Mouse (Mus musculus): ENCODE data around the gene Lime1.

Gene Lime1

DNA sequence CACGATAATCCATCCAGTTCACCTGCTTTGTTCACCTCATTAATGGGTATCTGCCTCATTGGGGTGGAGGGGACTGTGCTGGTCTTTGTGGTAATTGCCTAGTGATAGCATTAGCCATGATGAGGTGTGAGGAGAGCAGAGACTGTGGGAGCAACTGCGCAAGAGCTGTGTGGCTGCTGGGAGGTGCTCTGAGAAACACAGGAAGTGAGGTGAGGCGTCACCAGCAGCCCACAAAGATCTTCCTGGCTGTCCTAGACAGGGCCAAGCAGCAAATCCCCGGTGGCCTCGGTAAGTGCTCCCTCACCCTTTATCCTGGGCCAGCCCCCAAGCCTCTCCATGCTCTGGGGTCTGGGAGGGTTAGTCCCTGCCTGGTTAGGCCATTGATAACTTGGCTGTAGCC lies 1.2 kb downstream of the Lime1 start:
- H3K27me3 ChIP-seq (ENCODE audit: control insufficient read depth, insufficient read depth, low read length, poor library complexity, severe bottlenecking): no peaks in the 10 kb centered on the region
- DNase-seq (ENCODE audit: low read depth, low spot score): peak; percentile 18

DNA sequence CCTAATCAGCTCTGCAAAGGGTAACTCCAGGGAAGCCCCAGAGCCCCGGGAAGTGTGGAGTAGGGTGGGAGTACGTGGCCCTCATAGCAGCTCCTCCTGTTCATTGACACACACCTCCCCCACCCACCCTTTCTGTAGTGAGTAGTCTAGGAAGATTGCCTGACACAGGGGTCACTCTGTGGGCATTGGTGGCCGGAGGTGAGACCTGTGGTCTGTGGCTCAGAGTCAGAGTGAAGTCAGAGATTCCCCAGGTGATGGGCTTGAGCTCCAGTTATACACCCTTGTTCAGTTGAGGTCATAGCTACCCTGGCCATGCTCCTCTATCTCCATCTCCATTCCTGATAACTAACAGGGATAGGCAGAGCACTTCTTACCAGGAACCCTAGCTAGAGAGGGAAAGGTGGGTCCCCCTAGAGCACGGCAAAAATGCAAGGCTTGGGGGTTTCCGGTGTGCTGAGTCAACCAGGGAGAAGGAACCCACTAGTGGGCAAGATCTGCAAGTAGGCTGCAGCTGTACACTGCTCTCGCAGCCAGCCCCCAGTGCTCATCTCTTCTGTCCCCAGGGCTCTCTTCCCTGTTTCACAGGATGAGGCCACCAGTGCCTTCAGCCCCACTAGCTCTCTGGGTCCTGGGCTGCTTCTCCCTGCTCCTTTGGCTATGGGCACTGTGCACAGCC lies 1.9 kb downstream of the Lime1 start:
- peaks cover 7% of the 10 kb centered on the region for H3K36me3 ChIP-seq (ENCODE audit: control insufficient read depth, insufficient read depth, low read length, poor library complexity, severe bottlenecking)
- no peaks in the 10 kb centered on the region for H3K27me3 ChIP-seq (ENCODE audit: control insufficient read depth, insufficient read depth, low read length, poor library complexity, severe bottlenecking)
- no peak for DNase-seq (ENCODE audit: low read depth, low spot score)

More for the DNA sequence above, 1.2 kb downstream of the Lime1 start:
- peaks cover 7% of the 10 kb centered on the region for H3K36me3 ChIP-seq (ENCODE audit: control insufficient read depth, insufficient read depth, low read length, poor library complexity, severe bottlenecking)

DNA sequence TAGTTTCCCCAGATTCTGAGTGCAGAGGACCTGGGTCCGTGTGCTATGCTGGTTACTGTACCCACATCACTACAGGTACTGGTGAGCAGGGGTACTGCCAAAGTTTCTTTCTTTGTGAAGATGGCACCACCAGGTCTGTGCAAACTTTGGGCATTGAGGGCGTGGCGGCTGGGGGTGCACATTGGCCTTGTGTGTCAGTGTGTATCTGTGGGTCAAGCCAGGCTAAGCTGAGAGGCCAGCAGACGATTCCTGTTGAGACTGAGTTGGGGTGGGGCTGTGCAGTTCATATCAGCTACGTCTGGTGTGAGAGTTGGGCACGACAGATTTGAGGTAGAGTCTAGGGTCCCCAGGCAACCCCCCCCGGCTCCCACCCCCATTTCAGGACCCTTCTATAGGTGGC lies 4.6 kb downstream of the Lime1 start:
- no peaks in the 10 kb centered on the region for H3K27me3 ChIP-seq (ENCODE audit: control insufficient read depth, insufficient read depth, low read length, poor library complexity, severe bottlenecking)
- DNase-seq (ENCODE audit: low read depth, low spot score): no peak
- peaks cover 4% of the 10 kb centered on the region; the same call in 1 of the 2 replicates for H3K36me3 ChIP-seq (ENCODE audit: control insufficient read depth, insufficient read depth, low read length, poor library complexity, severe bottlenecking)

DNA sequence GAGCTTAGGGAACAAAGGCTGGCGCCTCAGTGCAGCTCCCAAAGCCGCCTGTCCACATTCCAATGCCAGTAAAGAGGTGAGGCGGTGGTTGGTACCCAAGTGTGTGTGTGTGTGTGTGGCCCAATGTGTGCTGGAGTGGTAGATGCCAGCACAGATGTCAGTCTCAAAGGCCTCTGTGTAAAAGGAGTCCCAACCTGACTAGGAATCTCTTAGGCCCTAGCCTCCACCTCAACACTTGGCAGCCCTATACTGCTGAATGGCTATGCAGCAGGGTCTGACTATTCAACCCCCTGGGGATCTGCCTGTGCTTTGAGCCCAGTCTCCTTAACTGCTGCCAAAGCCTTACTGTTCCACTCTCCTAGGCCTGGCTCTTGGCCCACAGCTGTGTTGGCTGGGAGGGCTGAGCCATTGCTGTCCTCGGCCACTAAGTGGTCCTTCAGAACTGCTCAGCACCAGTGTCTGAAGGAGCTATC lies 5.1 kb downstream of the Lime1 start:
- DNase-seq (ENCODE audit: low read depth, low spot score): no peak

DNA sequence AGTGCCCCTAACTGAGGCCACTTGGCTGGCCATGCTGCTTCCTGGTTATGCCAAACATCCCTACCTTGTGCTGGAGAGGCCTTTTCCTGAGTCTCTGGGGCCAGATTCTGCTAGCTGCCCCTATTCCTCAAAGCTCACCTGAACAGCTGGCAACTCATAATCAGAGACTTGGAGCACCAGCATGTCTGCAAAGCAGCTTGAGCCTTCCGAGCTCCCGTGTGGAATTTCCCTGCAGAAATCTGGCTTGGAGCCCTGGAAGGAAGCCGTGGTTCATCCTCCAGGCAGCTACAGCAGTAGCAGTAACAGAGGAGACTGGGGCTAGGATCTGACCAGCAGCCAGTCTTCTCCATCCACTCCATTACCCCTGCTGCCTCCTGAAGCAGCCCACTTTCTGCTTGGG lies 6.0 kb downstream of the Lime1 start:
- DNase-seq (ENCODE audit: low read depth, low spot score): no peak
- Histone ChIP-seq H3K27me3 (ENCODE audit: control insufficient read depth, insufficient read depth, low read length, poor library complexity, severe bottlenecking) (no peaks in the 10 kb centered on the region), H3K36me3 (ENCODE audit: control insufficient read depth, insufficient read depth, low read length, poor library complexity, severe bottlenecking) (no peaks in the 10 kb centered on the region)

More for the DNA sequence above, 5.1 kb downstream of the Lime1 start:
- Histone ChIP-seq H3K36me3 (ENCODE audit: control insufficient read depth, insufficient read depth, low read length, poor library complexity, severe bottlenecking) (peaks cover 3% of the 10 kb centered on the region; the same call in 1 of the 2 replicates), H3K27me3 (ENCODE audit: control insufficient read depth, insufficient read depth, low read length, poor library complexity, severe bottlenecking) (no peaks in the 10 kb centered on the region)

DNA sequence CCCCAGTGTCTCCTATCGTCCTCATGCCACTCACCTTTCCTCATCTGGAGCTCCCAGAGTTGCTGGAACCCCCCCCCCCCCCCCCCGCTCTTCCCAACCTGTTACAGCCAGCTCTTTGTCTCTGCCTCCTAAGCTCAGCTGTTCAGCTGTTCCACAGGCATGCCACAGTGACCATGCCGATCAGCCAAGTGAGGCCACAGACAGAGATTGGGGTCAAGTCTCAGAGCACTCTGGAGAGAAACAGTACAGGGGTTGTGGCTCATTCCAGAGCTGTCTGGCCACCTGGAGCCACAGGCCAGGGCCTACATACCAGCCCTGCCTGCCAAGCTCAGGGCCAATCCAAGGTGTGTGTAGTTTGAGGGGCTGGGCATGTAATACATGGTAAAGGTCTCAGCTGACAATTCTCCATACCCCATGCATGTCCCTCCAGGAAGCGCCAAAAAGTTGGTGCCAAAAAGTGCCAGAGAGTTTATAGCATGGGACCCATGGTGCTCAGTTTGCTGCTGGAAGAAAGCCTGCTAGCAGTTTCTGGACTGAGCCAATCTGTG lies 6.9 kb downstream of the Lime1 start:
- DNase-seq (ENCODE audit: low read depth, low spot score): no peak
- no peaks in the 10 kb centered on the region for H3K27me3 ChIP-seq (ENCODE audit: control insufficient read depth, insufficient read depth, low read length, poor library complexity, severe bottlenecking)

DNA sequence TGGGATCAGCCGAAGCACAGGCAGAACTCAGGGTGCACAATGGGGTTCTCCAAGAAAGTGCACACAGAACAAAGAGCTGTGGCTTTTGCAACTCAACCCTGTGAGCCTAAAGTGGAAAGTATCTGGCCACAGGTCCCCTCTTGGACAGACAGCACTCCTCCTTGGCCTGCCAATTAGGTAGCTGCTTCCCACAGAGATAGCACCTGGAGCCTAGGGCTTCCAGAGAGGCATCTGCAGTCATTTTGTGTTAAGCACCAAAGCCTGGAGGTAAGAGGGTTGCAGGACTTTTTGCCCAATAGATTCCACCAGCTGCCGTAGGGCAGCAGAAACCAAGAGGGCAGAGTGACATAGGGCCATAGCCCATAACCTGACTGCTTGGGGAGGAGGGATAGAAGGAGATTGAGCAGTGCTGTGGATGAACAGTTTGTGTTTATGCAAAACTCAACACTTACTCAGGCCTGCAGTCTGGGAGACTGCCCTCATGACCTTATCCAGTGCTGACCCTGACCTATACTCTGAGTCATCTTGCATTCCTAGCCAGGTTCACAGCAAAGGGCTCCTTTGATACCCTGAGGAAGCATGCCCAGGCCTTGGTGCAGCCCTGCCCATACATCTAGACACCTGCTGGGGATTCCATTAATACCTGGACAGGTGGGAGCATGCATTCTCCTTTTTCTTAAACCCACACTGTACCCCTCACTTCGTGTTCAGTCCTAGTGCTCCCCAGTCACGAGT lies 10.4 kb downstream of the Lime1 start:
- H3K36me3 ChIP-seq (ENCODE audit: control insufficient read depth, insufficient read depth, low read length, poor library complexity, severe bottlenecking): no peaks in the 10 kb centered on the region
- DNase-seq (ENCODE audit: low read depth, low spot score): no peak
- no peaks in the 10 kb centered on the region for H3K27me3 ChIP-seq (ENCODE audit: control insufficient read depth, insufficient read depth, low read length, poor library complexity, severe bottlenecking)

More for the DNA sequence above, 6.9 kb downstream of the Lime1 start:
- no peaks in the 10 kb centered on the region for H3K36me3 ChIP-seq (ENCODE audit: control insufficient read depth, insufficient read depth, low read length, poor library complexity, severe bottlenecking)

DNA sequence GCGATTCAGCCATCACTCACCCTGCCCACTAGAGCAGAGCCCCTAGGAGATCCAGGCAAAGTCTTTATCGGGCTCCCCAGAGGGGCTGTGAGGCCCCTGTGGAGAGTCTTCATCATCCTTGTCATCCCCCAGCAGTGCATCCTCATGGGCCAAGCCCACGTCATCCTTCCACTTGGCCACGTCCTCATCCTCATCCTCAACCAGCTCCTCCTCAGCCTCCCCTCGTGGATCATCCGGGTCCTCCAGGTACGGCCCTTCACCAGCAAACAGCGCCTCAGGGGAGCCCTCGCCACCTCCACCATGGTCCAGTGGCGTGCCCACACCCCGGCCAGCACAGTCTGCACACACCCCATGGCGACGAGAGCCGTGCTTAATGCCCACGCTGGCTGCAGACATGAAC lies 11.1 kb downstream of the Lime1 start:
- no peaks in the 10 kb centered on the region for H3K36me3 ChIP-seq (ENCODE audit: control insufficient read depth, insufficient read depth, low read length, poor library complexity, severe bottlenecking)
- DNase-seq (ENCODE audit: low read depth, low spot score): no peak

DNA sequence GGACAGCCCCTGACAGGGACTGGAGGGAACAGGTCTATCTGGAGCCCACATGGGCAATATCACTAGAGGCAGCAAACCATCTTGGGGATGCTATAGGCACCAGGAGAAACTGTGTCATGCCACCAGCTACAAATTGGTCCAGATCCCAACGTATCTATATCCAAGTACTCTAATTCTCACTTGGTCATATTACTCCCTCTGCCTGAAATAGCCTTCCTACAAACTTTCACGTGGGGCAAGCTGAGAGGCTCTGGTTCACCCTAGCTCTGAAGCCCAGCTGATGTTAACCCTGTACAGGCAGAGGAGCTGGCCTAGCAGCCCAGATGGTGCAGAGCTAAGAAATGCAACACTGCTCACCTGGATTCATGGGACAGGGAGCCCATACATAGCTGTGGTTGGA lies 11.7 kb downstream of the Lime1 start:
- DNase-seq (ENCODE audit: low read depth, low spot score): no peak
- no peaks in the 10 kb centered on the region for H3K27me3 ChIP-seq (ENCODE audit: control insufficient read depth, insufficient read depth, low read length, poor library complexity, severe bottlenecking)
- no peaks in the 10 kb centered on the region for H3K36me3 ChIP-seq (ENCODE audit: control insufficient read depth, insufficient read depth, low read length, poor library complexity, severe bottlenecking)

More for the DNA sequence above, 11.1 kb downstream of the Lime1 start:
- no peaks in the 10 kb centered on the region for H3K27me3 ChIP-seq (ENCODE audit: control insufficient read depth, insufficient read depth, low read length, poor library complexity, severe bottlenecking)

DNA sequence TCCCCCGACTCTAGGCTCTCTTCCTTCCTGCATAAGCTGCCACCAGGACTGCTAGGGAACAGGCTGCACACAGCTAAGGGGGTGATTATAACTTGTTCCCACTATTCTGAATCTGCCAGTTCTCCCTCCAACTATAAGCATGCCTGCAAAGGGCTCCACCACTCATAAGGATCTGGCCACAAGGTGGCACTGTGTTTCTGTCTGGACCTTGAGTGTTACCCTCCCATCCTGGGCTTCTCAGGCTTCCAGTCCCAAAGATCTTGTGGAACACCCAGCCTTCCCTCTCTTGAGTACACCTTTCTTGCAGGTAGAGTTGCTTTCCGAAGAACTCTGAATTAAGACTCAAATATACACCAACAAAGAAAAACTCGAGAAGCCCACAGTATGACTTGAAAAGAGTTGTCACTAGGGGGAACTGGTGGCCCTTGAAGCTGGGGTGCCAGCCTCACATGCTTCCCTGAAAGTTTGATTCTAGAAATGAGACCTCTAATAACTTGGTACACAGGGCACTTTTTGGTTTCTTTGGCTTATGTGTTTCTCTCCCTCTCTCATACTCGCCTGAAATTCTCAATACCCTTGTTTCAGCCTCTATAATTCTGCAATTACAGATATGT lies 12.8 kb downstream of the Lime1 start:
- peak; percentile 88 for DNase-seq (ENCODE audit: low read depth, low spot score)
- H3K27me3 ChIP-seq (ENCODE audit: control insufficient read depth, insufficient read depth, low read length, poor library complexity, severe bottlenecking): no peaks in the 10 kb centered on the region
- H3K36me3 ChIP-seq (ENCODE audit: control insufficient read depth, insufficient read depth, low read length, poor library complexity, severe bottlenecking): no peaks in the 10 kb centered on the region

DNA sequence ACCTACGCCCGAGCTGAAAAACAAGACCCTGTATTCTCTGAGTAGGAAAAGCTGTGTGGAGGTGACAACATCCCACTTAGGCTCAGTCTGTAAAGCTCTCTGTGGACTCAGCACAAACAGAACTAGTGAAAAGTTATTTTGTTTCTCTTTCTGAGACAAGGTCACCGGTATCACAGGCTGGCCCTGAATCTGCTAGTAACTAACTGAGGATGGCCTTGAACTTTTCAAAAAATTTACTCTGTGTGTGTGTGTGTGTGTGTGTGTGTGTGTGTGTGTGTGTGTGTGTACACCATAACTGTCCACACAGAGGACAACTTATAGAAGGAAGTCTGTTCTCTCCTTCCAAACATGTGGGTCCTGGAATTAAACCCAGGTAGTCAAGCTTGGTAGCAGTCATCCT lies 14.2 kb downstream of the Lime1 start:
- Histone ChIP-seq H3K36me3 (ENCODE audit: control insufficient read depth, insufficient read depth, low read length, poor library complexity, severe bottlenecking) (no peaks in the 10 kb centered on the region), H3K27me3 (ENCODE audit: control insufficient read depth, insufficient read depth, low read length, poor library complexity, severe bottlenecking) (no peaks in the 10 kb centered on the region)
- DNase-seq (ENCODE audit: low read depth, low spot score): no peak

DNA sequence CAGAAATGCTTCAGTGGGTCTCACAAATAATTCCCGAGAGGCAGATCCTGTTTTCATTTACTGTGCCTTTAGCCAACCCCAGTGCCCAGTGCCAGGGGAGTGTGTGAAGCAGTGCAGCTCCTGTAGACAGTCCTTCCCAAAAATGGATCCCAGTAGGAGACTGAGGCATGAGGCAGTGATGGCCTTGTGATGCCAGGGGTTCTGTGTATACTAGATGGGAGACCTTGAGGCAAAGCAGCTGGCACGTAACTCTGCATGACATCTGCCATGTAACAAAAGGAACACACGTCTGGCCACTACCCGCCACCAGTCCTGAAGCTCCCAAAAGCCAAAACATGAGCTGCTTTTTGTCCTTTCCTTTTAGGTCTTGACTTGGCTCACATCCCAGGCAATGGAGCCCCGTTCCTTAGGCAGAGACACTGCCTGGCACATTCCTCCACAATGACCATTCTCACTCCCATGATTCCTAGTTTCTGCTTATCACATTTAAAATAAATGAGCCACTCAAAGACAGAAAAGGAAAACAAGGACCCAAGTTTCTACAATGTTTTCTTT lies 17.4 kb downstream of the Lime1 start:
- DNase-seq (ENCODE audit: low read depth, low spot score): no peak
- no peaks in the 10 kb centered on the region for H3K36me3 ChIP-seq (ENCODE audit: control insufficient read depth, insufficient read depth, low read length, poor library complexity, severe bottlenecking)
- H3K27me3 ChIP-seq (ENCODE audit: control insufficient read depth, insufficient read depth, low read length, poor library complexity, severe bottlenecking): no peaks in the 10 kb centered on the region

DNA sequence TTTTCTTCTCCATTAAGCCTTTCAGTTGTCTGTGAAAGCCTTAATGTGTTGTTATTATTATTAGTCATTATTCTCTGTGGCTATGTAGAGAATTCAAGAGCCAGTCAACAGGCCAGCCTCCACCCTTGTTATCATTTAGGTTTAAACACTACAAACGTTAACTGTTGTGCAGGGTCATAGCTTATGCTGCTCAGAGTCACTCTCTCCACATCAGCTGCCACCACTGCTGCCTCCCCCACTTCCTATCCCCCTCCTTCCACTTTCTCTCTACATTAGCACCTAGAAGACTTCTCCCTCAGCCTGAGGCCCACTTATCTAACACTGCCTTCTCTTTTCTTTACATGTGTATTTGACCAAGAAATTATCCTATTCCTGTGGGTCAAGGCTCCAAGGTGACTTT lies 21.6 kb downstream of the Lime1 start:
- DNase-seq (ENCODE audit: low read depth, low spot score): no peak
- H3K27me3 ChIP-seq (ENCODE audit: control insufficient read depth, insufficient read depth, low read length, poor library complexity, severe bottlenecking): no peaks in the 10 kb centered on the region
- no peaks in the 10 kb centered on the region for H3K36me3 ChIP-seq (ENCODE audit: control insufficient read depth, insufficient read depth, low read length, poor library complexity, severe bottlenecking)

DNA sequence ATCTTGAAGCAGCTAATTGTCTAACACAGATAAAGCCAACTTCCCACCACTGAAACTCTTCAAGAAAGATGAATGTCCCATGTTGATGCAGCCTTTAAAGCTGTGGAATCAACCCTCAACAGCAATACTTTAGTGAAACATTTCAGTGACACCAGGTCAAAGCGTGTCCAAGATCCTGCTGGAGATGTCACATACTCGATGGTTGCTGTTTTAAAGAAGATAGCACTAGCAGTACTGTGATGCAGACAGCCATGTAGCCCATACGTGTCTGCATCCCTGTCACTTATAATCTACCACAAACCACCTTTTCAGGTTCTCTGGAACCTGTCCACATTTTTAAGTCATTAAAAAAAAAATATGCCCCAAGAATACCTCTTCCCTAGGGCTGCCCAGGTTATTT lies 23.8 kb downstream of the Lime1 start:
- DNase-seq (ENCODE audit: low read depth, low spot score): no peak
- Histone ChIP-seq H3K36me3 (ENCODE audit: control insufficient read depth, insufficient read depth, low read length, poor library complexity, severe bottlenecking) (no peaks in the 10 kb centered on the region), H3K27me3 (ENCODE audit: control insufficient read depth, insufficient read depth, low read length, poor library complexity, severe bottlenecking) (no peaks in the 10 kb centered on the region)

DNA sequence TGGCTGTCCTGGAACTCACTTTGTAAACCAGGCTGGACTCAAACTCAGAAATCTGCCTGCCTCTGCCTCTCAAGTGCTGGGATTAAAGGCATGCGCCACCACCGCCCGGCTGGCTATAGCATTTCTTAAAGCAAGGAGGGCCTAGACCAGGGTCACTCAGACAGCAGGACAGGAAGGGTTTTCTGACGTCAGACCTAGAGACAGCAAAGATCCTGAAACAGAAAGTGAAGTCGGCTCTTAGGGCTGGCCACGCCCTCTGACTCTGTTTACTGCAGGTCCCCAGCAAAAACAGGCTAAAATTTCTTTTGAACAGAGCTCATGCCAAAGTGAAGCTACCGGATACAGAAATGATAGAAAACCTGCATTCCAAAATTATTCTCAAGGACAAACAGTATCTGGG lies 29.8 kb downstream of the Lime1 start:
- H3K27me3 ChIP-seq (ENCODE audit: control insufficient read depth, insufficient read depth, low read length, poor library complexity, severe bottlenecking): no peaks in the 10 kb centered on the region
- H3K36me3 ChIP-seq (ENCODE audit: control insufficient read depth, insufficient read depth, low read length, poor library complexity, severe bottlenecking): no peaks in the 10 kb centered on the region
- no peak for DNase-seq (ENCODE audit: low read depth, low spot score)

Data from splenic B cell, adult 2 months (primary cell).